Mouse (Mus musculus) megakaryocyte, embryonic 14.5 days (primary cell): ENCODE measurements at regions not wholly inside any gene's neighbourhood (a gene's known extent, or its start where the extent isn't known, plus 50 kb on each side); places are given as distances from the start of the nearest gene placed in this dataset.

Source experiments
- FLI1 ChIP-seq: IDR thresholded peaks from 2 replicates; pipeline ENCODE4 v1.6.1; 2012; ENCODE audit warnings: low read length, inconsistent platforms, mixed read lengths
- GATA1 ChIP-seq: IDR thresholded peaks from 3 replicates; pipeline ENCODE4 v1.6.1; 2012; ENCODE audit warnings: mixed read lengths, low read length, inconsistent platforms, borderline replicate concordance

GRCm38 (mm10) chr8:26507611-26508070, 388.3 kb downstream of the Gm45692 start:
- TF ChIP-seq GATA1 (no peak), FLI1 (no peak)
